Mouse (Mus musculus): ENCODE measurements at regions not wholly inside any gene's neighbourhood (a gene's known extent, or its start where the extent isn't known, plus 50 kb on each side); places are given as distances from the start of the nearest gene placed in this dataset.
"Not testable (repeated sequence)": the region's sequence is repeated elsewhere in the genome, so short reads cannot be mapped to it uniquely, and the experiment has no call there.

DNA sequence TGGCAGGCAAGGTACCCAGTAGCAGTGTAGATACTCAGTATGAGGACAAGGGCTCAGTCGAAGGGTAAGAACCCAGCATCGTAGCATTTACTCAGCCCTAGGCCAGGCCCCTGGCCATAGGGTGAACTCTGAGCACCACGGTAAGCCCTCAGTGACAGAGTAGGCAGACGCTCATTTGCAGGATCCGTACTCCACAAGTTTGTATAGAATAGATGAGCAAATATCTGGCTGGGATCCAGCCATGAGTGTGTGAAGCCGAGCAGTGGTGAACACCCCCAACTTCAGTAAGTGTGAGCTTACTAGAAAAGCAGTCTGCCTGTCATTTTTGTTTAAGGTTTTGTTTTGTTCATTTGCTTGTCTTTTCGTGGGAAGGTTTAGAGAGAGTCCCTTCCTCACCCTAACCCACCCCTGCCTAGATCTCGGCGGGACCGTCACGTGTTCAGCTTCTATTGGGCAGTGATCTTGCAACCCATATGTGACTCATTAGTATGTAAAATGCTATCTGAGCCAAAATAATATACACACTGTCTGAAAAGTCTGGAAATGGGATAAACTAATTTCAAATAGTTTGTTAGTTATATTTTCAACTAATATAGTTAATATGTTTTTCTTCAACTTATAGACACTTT lies 76.3 kb downstream of the Gm5447 start:
- no peak for DNase-seq (ENCODE audit: low spot score in 2 of 2)

DNA sequence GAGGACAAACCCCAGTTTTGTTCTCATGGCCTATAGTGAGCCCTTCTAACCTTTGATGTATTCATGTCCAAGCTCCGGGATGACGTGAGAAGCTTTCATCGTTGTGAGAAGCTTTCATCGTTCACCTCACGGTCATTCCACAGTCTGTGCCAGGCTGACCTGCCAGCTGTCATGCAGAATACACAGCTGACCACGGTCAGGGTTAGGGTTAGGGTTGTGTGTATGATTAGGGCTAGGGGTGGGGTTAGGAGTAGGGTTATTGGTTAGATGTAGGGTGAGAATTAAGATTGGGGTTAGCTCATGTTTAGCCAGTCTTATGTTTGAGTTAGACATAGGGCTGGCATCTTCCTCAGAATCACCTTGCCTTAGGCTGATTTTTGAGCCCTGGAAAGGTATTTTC lies 77.6 kb downstream of the Gm5447 start:
- DNase-seq (ENCODE audit: low spot score in 2 of 2): not testable (repeated sequence)

DNA sequence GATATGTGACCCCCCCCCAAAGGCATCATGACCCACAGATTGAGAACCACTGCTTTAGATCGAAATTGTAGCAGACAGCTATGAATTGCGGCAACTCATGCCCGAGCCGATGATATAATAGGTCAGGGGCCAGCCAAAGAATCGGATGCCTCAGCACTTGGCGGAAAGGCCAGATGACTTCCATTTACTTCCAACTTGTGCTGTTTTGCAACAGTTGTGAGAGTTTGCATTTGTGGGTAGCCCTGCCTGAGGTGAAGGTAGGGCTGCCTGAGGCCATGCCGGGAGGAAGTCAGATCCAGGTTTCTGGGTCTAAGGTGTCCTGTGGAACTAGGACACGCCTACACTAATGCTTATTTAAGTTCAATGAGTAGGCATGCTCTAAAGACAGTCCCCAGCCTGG lies 80.4 kb downstream of the Gm5447 start:
- no peak for DNase-seq (ENCODE audit: low spot score in 2 of 2)

DNA sequence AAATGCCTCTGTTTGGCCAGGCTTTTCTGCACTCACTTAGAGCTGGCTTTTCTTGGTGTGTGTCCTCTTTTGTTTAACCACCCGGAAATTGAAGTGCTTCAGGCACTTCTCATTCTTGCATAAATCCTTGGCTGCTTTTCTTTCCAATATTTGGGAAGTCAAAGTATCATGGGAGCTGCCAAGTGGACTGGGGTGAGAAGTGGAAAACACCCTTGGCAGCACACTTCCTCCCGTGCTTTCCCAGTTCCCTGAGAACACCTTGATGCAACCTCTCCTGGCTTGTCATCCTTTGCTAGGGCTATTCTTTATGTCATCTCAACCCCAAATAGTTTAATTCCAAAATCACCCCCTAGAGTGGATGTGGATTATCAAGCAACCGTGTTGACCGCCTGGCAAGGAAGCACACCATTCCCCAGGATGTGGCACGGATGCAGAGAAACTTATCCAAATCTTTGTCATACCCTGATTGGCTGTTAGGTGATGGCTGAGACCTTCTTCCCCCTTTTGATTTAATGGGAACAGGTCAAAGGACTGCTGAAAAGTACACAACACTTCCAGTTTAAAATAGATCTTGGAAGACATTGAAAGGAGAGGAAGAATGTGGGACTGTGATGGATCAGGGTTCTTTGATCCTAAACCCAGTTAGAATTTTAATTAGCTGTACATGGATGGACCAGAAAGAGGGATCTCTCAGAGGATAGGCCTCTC lies 81.5 kb downstream of the Gm5447 start:
- DNase-seq (ENCODE audit: low spot score in 2 of 2): no peak

DNA sequence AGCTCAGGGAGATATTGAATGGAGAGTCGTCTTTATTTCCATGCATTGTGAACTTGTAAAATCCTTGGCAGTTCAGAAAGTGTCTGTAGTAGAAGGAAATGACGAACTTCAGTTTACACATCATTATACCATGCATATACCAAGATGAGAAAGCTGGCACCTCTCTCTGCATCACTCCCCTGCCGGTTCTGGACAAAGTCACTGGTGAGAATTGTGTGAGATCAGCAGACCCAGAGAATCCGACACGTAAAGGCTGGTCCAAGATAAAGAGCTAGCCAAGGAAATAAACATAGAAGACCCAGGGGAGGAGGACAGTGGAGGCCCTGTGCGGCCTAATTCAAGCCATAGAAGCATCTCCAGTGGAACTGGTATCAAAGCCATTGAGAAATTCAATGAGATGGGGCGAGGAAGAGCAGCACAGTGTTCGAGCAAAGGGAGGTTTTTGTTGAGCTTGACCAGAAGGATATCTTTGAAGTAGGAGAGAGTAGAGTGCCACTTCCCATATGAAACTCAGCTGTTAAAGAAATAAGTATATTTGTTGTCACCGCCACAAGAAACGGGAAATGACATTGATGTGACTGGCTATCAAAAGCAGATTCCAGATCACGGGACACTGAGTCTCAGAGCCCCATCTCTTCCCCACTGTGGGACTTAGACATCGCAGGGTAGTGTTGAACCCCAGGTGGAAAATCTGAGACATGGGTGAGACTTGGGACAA lies 82.3 kb downstream of the Gm5447 start:
- no peak for DNase-seq (ENCODE audit: low spot score in 2 of 2)

DNA sequence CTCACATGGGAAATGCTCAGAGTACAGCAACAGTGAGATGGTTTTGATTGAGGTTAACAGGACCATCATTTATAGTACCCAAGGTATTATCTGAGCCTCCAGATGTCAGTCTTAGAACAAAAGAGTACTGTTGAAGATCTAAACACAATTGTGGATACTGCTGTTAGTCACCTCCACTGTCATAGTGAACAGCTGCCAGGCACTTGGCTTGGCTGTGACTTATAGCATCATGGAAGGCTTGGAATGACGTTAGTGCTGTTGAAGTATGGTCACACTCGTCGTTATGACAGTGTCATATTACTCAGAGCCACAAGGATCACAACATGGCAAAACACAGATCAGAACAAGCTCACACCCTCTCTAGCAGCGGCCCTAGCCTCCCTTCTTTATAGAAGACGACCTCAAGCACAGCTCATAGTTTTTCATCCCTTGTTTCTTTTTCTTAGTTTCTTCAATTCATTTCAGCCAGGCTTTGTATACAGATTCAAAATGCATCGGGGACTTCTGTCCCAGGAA lies 87.0 kb downstream of the Gm5447 start:
- no peak for DNase-seq (ENCODE audit: low spot score in 2 of 2)

DNA sequence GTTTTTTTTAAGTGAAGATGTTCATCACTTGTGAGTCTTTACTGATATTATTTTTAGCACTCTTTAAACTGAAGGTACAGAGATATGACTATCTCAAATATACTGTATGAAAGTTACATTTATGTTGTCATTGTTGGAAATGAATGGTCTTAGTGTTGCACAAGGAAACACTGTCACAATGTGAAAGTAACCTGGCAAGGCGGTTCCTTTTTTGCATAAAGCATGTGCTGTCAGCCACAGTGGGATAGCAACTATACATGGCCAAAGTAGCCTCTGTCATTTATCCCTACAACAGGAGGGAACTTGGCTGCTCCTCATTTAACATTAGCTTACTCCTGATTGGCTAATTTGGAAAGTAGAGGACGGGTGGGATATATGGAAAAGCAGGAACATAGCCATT lies 94.3 kb downstream of the Gm5447 start:
- no peak for DNase-seq (ENCODE audit: low spot score in 2 of 2)

DNA sequence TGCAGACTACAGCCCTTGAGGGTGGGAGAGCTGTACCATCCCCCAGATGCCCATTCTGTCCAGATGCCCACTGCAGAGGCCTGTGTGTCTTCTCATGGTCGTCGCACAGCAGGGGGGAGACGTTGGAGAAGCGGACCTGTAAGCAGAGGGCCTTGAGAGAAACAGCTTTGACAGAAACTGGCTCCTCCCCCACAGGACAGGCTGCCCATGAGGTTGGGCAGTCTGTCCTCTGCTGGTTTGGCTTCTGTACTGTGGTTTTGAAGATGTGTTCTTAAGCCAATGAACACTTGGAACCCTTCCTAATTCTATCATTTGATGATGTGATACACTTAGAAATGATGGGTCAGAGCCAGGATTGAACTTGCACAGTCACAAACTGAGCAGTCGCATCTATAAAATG lies 102.5 kb downstream of the Gm5447 start:
- DNase-seq (ENCODE audit: low spot score in 2 of 2): no peak

DNA sequence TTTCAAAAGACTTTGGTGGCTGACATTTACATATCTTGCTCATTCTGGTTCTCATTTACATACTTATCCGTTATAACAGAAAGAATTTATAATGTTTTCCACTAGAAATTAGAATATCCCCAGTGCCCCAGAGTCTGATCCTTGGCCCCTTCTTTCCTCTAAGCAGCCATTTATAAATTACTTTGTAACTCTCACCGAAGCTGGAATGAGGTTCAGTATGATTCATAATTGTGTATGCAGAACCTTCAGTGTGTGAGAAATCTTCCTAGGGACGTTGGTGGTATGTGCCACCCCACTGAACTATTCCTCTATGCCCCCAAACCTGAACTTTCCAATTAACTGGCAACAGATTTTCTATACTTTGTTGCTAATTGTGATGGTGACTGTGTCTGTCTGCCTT lies 104.7 kb downstream of the Gm5447 start:
- no peak for DNase-seq (ENCODE audit: low spot score in 2 of 2)

DNA sequence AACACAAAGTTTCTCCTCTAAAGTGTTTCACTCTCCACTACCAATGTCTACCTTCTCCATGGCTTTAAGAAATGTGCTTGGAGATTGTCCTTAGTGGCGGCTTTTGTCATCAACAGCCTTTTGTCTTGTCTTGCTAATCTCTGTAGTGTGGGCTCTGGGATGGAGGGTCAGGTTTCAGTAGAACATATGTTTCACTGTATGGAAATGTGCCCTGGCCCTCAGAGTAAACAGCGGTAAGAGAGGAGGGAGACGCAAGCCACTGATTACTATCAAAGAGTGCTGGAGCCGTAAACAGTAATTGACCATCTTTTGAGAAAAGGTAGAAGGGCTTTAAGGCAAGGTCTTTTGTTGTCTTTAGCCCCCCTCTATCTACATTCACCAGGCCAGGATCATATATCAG lies 106.2 kb downstream of the Gm5447 start:
- DNase-seq (ENCODE audit: low spot score in 2 of 2): no peak

DNA sequence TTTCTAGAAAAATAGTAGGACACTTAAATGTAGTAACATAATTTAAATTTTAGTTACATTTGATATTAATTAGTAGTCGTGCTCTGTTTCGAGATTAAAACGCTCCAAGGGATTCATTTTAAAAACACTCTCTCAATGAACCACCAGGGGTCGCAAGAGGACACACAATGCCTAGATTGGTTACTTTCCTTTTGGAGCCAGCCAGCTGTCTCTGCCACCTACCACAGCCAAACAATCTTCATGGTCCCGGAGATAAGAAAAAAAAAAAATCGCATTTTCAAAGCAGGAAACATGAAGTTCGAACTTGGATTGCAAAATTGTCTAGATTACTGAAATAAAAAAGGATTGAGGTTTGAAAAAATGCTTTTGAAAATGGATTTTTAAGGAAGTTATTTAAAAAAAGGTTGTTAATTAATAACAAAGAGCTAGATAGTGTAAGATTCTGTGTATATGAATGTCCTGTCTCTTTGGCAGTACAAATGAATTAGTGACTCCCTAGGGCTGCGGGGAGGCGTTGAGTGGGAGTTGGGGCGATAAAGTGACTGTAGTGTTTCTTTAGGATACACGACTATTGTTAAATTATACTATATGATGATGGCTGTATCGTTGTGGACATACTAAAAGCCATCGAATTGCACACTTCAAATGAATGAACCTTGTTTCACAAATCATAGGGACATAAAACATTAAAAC lies 108.6 kb downstream of the Gm5447 start:
- peak; percentile 60 to 89 for DNase-seq (ENCODE audit: low spot score in 2 of 2)

DNA sequence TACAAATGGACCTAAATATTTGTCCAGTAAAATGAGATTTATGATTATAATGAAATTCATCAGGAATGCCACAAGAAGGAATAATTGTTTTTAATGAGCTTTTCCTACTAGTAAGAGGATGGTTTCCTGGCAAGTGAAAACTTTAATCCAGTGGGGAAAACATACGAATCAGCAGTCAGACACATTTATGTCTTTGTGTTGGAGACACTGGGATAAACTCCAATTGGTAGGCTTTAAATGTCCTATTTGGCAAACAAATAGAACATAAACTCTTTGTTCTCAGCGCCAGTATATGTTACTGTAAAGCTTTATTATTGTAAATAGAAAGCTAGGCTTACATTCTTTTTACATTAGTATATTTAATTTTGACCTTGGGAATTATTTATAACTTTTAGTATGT lies 127.0 kb downstream of the Gm5447 start:
- no peak for DNase-seq (ENCODE audit: low spot score in 2 of 2)

DNA sequence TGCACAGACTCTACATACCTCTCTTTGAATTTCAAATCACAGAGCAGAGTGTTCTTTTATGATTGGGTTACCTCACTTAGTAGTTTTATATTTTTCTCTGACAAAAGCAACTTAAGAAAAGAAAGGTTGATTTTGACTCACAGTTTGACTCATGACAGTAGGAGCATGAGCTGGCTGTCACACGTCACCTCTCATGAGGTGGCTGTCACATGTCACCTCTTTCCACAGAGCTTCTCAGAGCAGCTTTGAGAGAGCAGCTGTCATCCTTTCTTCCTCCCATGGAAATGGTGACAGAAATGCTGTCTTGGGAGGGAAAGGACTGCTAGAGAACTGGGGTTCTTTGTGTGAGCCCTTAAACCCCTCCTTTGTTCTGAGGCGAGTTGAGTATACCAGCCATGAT lies 133.4 kb downstream of the Gm5447 start:
- no peak for DNase-seq (ENCODE audit: low spot score in 2 of 2)

DNA sequence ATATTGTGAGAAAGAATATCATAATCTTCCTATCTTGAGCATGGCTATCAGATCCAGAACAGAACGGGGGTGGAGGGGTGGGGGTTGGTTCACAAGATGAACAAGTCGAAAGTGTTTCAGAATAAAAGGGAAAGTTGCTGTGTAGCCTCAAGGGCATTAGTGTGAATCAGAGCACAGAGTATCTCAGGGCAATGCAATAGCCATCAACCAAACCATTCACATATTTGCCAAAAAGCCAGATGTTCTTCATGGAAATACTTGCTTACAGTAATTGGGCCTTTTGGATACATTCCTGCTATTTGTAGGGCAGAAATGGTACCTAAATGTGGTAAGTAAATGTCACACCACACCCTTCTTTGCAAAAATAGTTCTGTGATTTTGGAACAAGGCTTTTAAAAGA lies 135.2 kb downstream of the Gm5447 start:
- no peak for DNase-seq (ENCODE audit: low spot score in 2 of 2)

DNA sequence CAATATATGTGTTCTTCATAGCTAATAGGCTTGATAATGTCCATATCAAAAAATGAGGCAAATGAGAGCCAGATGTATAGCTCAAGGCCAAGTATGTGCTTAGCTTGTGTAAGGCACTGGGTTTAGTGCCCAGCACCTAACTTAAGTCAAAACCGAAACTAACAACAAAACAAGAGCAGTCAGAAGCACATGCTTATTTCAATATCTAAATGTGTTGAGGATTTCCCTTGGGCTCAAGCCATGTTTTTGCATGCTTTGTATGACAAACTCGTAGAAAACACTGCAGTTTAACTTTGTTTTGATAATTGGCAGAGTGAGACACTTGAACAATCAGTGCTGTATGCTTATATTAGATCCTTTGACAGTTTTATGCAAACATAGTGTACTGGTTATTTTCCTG lies 148.7 kb downstream of the Gm5447 start:
- DNase-seq (ENCODE audit: low spot score in 2 of 2): no peak

DNA sequence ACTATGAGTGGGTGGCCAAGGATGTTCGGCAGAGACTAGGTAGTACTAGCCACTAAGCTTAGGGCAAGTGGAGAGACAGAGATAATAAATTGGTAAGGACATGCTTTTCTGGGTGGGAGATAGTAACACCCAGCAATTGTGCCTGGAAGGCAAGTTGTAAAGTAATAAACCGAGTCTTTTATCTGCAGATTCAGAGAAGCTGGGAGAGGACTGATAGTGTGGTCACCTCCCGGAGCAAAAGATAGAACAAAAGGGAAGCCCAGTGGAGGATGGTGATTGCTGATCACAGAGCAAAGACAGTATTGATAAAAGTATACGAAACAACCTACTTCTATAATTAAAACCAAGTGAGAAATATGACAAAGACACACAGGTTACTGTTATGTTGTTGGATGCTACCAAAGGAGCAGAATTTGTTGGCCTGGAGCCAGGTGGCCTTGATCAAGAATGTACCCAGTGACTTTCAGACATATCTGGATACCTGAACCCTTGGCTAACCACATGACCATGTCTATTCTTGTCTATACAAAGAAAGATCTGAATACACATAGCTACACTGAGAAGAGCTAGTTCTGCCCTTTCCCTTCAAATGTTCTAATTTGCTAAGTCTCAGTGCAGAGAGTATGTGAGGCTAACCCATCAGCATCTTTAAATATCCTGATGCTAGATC lies 150.7 kb downstream of the Gm5447 start:
- no peak for DNase-seq (ENCODE audit: low spot score in 2 of 2)

DNA sequence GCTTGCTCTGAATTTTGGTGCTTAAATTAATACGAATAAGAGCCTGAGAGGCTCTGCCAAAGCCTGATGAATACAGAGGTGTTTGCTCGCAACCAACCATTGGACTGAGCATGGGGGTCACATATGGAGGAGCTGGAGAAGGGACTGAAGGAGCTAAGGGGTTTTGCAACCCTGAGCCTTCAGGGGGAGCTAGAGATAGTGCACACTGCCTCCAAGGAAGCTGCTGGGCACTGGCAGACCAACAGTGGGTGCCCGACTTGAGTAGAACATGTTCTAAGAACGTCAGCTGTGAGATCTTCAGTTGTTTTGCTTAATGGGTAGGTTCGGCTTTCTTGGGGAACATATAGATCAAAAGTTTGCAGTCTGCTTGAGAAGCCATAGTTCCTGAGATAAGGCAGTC lies 158.5 kb downstream of the Gm5447 start:
- DNase-seq (ENCODE audit: low spot score in 2 of 2): no peak

DNA sequence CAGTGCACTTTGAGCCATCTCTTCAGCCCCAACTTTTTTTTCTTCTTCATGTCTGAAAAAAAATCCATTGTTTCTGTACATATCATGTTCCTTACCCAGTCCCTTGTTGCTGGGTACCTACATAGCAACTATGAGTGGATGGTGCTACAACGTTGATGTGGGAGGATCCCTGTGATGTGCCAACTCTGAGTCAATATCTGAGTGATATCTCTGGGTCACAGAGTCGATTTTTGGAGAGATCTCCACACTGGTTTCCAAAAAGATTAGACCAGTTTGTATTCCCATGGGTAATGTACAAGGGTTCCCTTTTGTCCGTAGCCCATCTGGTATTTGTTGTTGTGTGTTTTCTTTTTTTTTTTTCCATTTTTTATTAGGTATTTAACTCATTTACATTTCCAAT lies 165.7 kb downstream of the Gm5447 start:
- DNase-seq (ENCODE audit: low spot score in 2 of 2): no peak

DNA sequence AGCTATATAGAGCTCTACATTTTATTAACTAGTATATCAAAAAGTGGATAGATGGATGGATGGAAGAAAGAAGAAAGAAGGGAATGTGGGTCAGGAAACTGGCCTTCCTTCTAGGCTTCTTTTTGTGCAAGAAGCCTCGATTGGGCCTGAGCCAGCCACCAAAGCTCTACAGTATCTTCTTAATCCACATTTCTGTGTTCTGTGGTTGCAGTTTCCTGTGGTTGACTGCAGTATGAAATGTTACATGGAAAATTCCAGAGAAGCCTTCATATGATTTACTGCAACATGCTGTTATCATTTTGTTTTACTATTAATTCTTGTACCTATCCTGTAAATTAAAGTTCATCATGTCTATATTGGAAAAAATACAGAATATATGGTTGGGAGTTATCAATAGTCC lies 173.3 kb downstream of the Gm5447 start:
- no peak for DNase-seq (ENCODE audit: low spot score in 2 of 2)

DNA sequence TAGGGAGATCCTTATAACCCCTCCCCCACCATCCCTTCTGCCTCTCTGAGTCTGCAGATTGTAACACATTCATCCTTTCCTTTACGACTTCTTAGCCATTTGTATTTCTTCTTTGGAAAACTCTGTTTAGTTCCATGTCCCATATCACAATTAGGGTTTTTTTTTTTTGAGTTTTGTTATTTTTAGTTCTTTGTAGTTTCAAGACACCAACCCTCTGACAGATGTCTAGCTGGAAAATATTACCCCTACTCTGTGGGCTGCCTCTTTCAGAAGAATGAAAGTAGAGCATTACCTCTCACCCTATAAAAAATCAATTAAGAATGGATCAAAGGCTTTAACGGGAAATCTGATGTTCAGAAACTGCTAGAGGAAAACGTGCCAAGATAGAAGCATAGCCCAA lies 180.1 kb downstream of the Gm5447 start:
- no peak for DNase-seq (ENCODE audit: low spot score in 2 of 2)

DNA sequence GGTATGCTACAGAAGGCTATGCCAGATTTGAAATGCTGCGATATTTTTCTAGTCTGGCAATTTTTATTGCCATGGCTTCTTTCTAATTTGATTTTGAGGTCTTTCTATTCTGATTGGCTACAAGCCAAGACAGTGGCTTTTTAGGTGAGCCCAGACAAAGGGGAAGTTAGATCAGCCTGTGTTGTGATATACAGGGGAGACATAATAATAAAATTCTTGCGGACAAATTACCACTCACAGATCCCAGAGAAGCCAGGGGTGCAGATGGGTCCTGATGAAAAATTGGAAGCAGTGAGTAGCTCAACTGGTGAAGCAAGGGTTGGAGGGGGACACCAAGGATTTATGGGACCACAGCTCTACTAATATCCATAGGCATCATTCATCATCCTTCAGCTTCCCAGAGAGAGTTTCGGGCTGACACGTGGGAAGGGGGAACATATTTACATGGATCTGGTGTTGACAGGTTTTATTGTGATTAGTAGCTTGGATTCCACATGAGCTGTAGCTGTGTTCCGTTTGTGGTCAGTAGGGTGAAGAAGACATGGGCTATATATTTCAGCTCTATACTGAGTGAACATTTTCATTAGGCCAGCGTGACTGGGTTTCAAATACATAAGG lies 190.0 kb downstream of the Gm5447 start:
- DNase-seq (ENCODE audit: low spot score in 2 of 2): no peak

Measured in layer of hippocampus, postnatal 14 days (tissue).